Mouse (Mus musculus): ENCODE results near the gene Ypel5. TPM values are rescaled to one million over a fixed set of nuclear protein-coding genes. Genes with fewer than 3 reads are reported as not detected.

Ypel5 gene
- polyA plus RNA-seq, 1 experiment from 2014 or later = 43.5 TPM

- H3K27ac ChIP-seq (ENCODE audit: low read depth, low read length) = no peak overlapping the region
- H3K27me3 ChIP-seq (ENCODE audit: control insufficient read depth, insufficient read depth, low read length) = no peaks in the 10 kb centered on the region
- peaks cover 8% of the 10 kb centered on the region; the same call in 1 of the 2 replicates for H3K4me1 ChIP-seq (ENCODE audit: control insufficient read depth, insufficient read depth, low read length)
- H3K9me3 ChIP-seq (ENCODE audit: control insufficient read depth, low read length) = no peaks in the 10 kb centered on the region
- no peak overlapping the region for H3K9ac ChIP-seq (ENCODE audit: low read depth, low read length)
- no peak overlapping the region for H3K4me2 ChIP-seq (replicated peaks; ENCODE audit: low read depth, low read length)
- 86% methylated on average over 6 of the region's 6 CpGs for WGBS
- no peaks in the 10 kb centered on the region for H3K36me3 ChIP-seq (ENCODE audit: control insufficient read depth, insufficient read depth, low read length)
- ATAC-seq (ENCODE audit: low FRiP score, low TSS enrichment) = no peak
- H3K4me3 ChIP-seq (ENCODE audit: low read length) = no peak overlapping the region
These were observed 55.3 kb downstream of the Ypel5 start for GRCm38 (mm10) chr17:72891556-72891955.

- Histone ChIP-seq H3K27me3 (ENCODE audit: control insufficient read depth, insufficient read depth, low read length) (no peaks in the 10 kb centered on the region), H3K9ac (ENCODE audit: low read depth, low read length) (no peak overlapping the region), H3K36me3 (ENCODE audit: control insufficient read depth, insufficient read depth, low read length) (no peaks in the 10 kb centered on the region), H3K27ac (ENCODE audit: low read depth, low read length) (no peak overlapping the region), H3K4me2 (replicated peaks; ENCODE audit: low read depth, low read length) (no peak overlapping the region), H3K4me3 (ENCODE audit: low read length) (no peak overlapping the region), H3K9me3 (ENCODE audit: control insufficient read depth, low read length) (no peaks in the 10 kb centered on the region), H3K4me1 (ENCODE audit: control insufficient read depth, insufficient read depth, low read length) (no peaks in the 10 kb centered on the region)
- no peak for ATAC-seq (ENCODE audit: low FRiP score, low TSS enrichment)
- 90% methylated on average over 3 of the region's 3 CpGs for WGBS
These were observed 59.3 kb downstream of the Ypel5 start for GRCm38 (mm10) chr17:72895506-72895905.

DNA sequence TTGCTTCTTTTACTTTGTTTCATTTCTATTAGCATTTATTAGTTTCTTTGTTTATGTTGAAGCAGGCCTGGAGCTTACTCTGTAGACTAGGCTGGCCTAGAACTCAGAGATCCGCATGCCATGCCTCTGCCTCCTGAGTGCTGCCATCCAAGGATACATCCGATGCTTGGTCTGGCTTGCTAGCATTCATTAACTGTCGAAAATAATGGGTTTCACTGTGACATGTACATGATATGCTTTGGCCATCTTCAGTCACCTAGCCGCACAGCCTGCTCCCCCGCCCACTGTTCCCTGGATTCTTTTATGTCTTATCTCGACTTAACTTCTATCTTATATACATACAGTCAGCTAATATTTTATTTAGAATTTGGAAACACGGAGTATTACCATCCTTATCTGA, 60.8 kb downstream of the Ypel5 start:
- Histone ChIP-seq H3K4me2 (replicated peaks; ENCODE audit: low read depth, low read length) (no peak overlapping the region), H3K4me1 (ENCODE audit: control insufficient read depth, insufficient read depth, low read length) (no peaks in the 10 kb centered on the region), H3K36me3 (ENCODE audit: control insufficient read depth, insufficient read depth, low read length) (no peaks in the 10 kb centered on the region), H3K27ac (ENCODE audit: low read depth, low read length) (no peak overlapping the region), H3K9me3 (ENCODE audit: control insufficient read depth, low read length) (no peaks in the 10 kb centered on the region), H3K27me3 (ENCODE audit: control insufficient read depth, insufficient read depth, low read length) (no peaks in the 10 kb centered on the region), H3K4me3 (ENCODE audit: low read length) (no peak overlapping the region), H3K9ac (ENCODE audit: low read depth, low read length) (no peak overlapping the region)
- WGBS = 92% methylated on average over 7 of the region's 7 CpGs
- no peak for ATAC-seq (ENCODE audit: low FRiP score, low TSS enrichment)

DNA sequence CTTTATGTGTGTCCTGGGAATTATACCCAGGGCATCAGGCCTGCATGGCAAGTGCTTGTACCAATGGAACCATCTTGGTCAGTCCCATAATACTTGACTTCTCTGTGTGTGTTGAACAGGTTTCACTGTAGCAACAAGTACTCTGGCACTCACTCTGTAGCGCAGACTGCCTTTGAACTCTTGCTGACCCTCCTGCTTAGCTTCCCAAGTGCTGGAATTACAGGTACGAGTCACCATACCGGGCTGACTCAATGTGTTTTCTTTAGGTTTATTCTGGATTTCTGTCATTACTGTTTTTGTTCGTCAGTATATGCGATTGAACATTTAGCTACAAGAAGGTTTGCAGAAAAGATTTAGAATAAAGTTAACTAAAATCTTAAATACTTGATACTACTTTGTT, 61.7 kb downstream of the Ypel5 start:
- Histone ChIP-seq H3K4me2 (replicated peaks; ENCODE audit: low read depth, low read length) (no peak overlapping the region), H3K4me3 (ENCODE audit: low read length) (no peak overlapping the region), H3K36me3 (ENCODE audit: control insufficient read depth, insufficient read depth, low read length) (no peaks in the 10 kb centered on the region), H3K4me1 (ENCODE audit: control insufficient read depth, insufficient read depth, low read length) (no peaks in the 10 kb centered on the region), H3K27me3 (ENCODE audit: control insufficient read depth, insufficient read depth, low read length) (no peaks in the 10 kb centered on the region), H3K9ac (ENCODE audit: low read depth, low read length) (no peak overlapping the region), H3K27ac (ENCODE audit: low read depth, low read length) (no peak overlapping the region), H3K9me3 (ENCODE audit: control insufficient read depth, low read length) (no peaks in the 10 kb centered on the region)
- no peak for ATAC-seq (ENCODE audit: low FRiP score, low TSS enrichment)
- WGBS = 80% methylated on average over 5 of the region's 5 CpGs

- H3K4me3 ChIP-seq (ENCODE audit: low read length) = no peak overlapping the region
- no peaks in the 10 kb centered on the region for H3K27me3 ChIP-seq (ENCODE audit: control insufficient read depth, insufficient read depth, low read length)
- WGBS = 80% methylated on average over 3 of the region's 3 CpGs
- H3K4me2 ChIP-seq (replicated peaks; ENCODE audit: low read depth, low read length) = no peak overlapping the region
- H3K9me3 ChIP-seq (ENCODE audit: control insufficient read depth, low read length) = no peaks in the 10 kb centered on the region
- no peaks in the 10 kb centered on the region for H3K4me1 ChIP-seq (ENCODE audit: control insufficient read depth, insufficient read depth, low read length)
- no peak overlapping the region for H3K27ac ChIP-seq (ENCODE audit: low read depth, low read length)
- H3K36me3 ChIP-seq (ENCODE audit: control insufficient read depth, insufficient read depth, low read length) = no peaks in the 10 kb centered on the region
- ATAC-seq (ENCODE audit: low FRiP score, low TSS enrichment) = no peak
- H3K9ac ChIP-seq (ENCODE audit: low read depth, low read length) = no peak overlapping the region
These were observed 62.5 kb downstream of the Ypel5 start for GRCm38 (mm10) chr17:72898775-72899174.

Other genes with a start within 250 kb of the Ypel5 start
- gene Alk, start 231.8 kb upstream of the Ypel5 start, polyA plus RNA-seq (2014; fragmentation: Nextera tagmentation; extraction: Ambion mirVana) = 0.11 and 0.20 TPM in 2 replicates
- 10.5 and 14.2 TPM in 2 replicates for gene Lbh, start 81.9 kb downstream of the Ypel5 start, polyA plus RNA-seq (2014; fragmentation: Nextera tagmentation; extraction: Ambion mirVana)